Mouse (Mus musculus): ENCODE results near the gene Aars.
"Not testable (repeated sequence)": the region's sequence is repeated elsewhere in the genome, so short reads cannot be mapped to it uniquely, and the experiment has no call there.

Aars gene

DNA sequence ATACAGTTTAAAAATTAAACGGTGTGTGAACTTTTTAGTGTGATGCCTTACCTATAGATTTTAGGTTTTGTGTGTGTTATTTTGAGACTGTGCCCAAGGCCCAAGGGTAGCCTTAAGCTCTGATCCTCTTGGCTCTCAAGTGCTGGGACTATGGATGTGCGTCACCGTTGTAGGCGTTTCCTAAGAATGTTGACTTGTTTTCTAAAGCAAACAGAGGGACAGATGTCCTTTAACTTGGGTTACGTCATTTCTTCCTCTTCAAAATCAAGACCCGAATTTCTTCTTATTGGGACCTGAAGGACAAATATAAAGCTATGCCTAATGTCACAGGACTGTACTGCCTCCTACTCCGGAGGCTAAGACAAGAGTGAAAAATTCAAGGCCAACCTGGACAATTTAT, at the start of gene Aars:
Aars (plus strand) TSS at position 229 of the 400 bp plus-strand sequence.
- no peak for DNase-seq (ENCODE audit: low read depth, low spot score)

GRCm38 (mm10) chr8:110987805-110988744, 44.9 kb upstream of the Aars start:
- no peak for DNase-seq (ENCODE audit: low read depth, low spot score)

DNA sequence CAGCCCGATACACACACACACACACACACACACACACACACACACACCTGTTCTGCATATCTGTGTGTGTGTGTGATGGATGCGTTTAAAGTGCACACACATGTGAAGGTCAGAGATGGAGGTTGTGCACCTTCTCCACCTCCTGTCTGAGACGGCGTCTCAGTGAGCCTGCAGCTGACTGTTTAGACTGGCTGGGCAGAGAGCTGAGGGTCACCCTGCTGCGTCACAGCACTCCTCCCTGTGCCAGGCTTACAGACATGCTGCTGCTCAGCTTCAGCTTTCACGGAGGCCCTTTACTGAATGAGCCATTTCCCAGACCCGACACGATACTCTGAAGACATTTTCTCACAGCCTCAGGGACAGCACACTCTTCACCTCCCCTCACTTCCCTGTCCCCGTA, 42.9 kb upstream of the Aars start:
- DNase-seq (ENCODE audit: low read depth, low spot score): no peak

GRCm38 (mm10) chr8:110996641-110997430, 36.1 kb upstream of the Aars start:
- DNase-seq (ENCODE audit: low read depth, low spot score): no peak

GRCm38 (mm10) chr8:110997547-110998531, 35.1 kb upstream of the Aars start, which contains the start of gene Ddx19a:
Ddx19a (minus strand) TSS chr8:110997800.
- peak; percentile 88 for DNase-seq (ENCODE audit: low read depth, low spot score)

GRCm38 (mm10) chr8:111010230-111010991, 22.5 kb upstream of the Aars start:
- not testable (repeated sequence) for DNase-seq (ENCODE audit: low read depth, low spot score)

GRCm38 (mm10) chr8:111026609-111027008, 6.3 kb upstream of the Aars start:
- DNase-seq (ENCODE audit: low read depth, low spot score): not testable (repeated sequence)

- DNase-seq (ENCODE audit: low read depth, low spot score): peak; percentile 83
Observed at GRCm38 (mm10) chr8:111027391-111027937, 5.5 kb upstream of the Aars start.

DNA sequence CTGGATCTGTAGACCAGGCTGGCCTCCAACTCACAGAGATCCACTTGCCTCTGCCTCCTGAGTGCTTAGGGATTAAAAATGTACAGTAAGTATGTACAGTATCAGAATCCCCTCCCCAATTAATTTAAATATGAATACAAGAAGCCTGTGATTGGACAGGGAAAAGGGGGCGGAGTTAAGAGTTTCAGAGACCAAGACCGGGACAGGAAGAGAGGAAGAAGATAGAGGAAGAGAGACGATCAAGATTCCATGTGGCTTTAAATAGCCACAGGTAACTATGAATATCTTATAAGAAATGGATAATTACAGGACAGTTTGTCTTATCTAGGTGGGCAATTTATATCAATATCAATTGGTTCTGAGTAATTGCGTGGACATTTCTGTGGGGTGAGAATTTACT, 3.4 kb upstream of the Aars start:
- no peak for DNase-seq (ENCODE audit: low read depth, low spot score)

DNA sequence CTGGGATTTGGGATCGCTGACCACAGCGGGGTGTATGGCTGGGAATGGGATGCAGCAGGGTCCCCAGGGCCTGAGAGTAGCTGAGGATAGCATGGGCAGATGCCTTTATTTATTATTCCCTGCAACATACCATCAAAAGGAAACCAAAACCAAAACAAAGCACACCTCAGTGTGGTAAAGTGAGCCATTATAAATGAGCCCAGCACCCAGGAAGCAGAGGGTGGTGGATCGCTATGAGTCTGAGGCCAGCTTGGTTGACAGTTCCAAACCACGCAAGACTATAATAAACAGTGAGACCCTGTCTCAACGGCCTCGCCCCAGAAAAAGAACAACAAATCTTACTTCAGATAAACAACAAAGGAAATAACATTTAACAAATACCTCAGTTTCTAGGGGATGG, 2.9 kb upstream of the Aars start:
- no peak for DNase-seq (ENCODE audit: low read depth, low spot score)

DNA sequence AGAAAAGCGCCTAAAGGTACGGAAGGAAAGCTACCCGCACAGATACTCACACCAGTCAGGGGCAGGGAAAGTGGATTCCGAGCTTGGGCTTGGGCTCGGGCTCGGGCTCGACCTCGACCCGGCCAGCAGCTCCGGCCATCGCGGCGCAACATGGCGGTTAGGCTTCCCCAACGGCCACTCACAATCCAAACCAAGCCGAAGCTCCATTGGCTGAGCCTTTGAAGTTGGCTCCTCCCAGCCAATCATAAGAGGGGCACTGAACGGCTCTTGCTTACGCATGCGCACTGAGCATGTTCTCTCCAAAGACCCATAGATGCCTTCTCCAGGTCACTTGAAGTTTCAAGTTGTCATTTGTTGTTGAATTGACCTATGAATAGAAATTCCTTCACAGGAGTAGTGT, 1.4 kb upstream of the Aars start, which contains the start of gene Ddx19b:
Ddx19b (minus strand) TSS at position 180 of the 400 bp plus-strand sequence.
- no peak for DNase-seq (ENCODE audit: low read depth, low spot score)

GRCm38 (mm10) chr8:111033482-111034215, 705 bp downstream of the Aars start:
- peak; percentile 100 for DNase-seq (ENCODE audit: low read depth, low spot score)

GRCm38 (mm10) chr8:111034276-111034675, 1.3 kb downstream of the Aars start:
- no peak for DNase-seq (ENCODE audit: low read depth, low spot score)

- DNase-seq (ENCODE audit: low read depth, low spot score): no peak
Observed at GRCm38 (mm10) chr8:111036591-111036990, 3.6 kb downstream of the Aars start.

GRCm38 (mm10) chr8:111042546-111042945, 9.6 kb downstream of the Aars start:
- no peak for DNase-seq (ENCODE audit: low read depth, low spot score)

GRCm38 (mm10) chr8:111044003-111044734, 11.2 kb downstream of the Aars start:
- DNase-seq (ENCODE audit: low read depth, low spot score): no peak

DNA sequence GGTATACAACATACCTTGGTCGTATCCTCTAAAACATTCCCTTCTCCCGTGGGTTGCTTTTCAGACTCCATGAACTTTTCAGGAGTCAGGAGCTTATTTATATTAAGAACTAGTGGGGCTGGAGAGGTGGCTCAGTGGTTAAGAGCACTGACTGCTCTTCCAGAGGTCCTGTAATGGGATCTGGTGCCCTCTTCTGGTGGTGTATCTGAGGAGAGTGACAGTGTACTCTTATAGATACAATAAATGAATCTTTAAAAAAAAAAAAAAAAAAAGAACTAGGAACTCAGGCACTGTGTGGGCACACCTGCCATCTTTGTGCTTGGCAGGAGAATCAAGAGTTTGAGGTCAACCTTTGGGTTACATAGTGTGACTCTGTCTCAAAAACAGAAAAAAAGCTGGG, 15.8 kb downstream of the Aars start:
- no peak for DNase-seq (ENCODE audit: low read depth, low spot score)

DNA sequence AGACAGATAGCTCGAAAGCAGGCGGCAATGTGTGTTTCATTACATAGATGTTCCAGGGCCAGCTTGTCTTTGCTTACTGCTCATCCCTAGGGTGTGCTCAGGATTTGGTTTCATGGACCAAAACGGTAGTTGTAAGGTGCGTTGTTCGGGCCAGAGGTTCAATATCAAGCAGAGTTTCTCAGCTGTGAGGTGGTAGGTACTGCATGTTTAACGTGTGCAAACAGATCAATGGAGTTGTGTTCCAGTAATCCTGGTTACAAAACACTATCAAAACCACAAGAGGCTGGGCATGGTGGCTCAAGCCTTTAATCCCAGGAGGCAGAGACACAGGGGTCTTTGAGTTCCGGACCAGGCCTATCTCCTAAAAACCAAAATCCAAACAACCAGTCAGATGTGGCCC, 16.2 kb downstream of the Aars start:
- no peak for DNase-seq (ENCODE audit: low read depth, low spot score)

Measured in mesoderm, embryonic 11.5 days (tissue).